In genomic region chr2:13722241-13722640, GRCm38 (mm10) we compare ENCODE assay signal across 20 mouse cellular contexts.
DNase-seq lines count a peak whose midpoint lies in the region; ATAC-seq and TF ChIP-seq lines count a peak whose summit lies in the region.
"Had no signal": no experiment of that assay in that cellular context is flagged by ENCODE, and none has a peak within 500 bp of the region (broad histone marks: within the 10 kb centered on the region; RNA-seq: fewer than 3 reads in every experiment).

No protein-coding gene starts in this region.

- 66% methylated on average over 4 of the region's 4 CpGs for WGBS in embryonic facial prominence, embryonic 14.5 days
- WGBS in embryonic facial prominence, embryonic 10.5 days, result 72% methylated on average over 4 of the region's 4 CpGs
- WGBS in lung, adult 2 months, result 67% methylated on average over 4 of the region's 4 CpGs
- 55% methylated on average over 4 of the region's 4 CpGs for WGBS in stomach, embryonic 16.5 days

- no peak for TF ChIP-seq CTCF in lung, adult 2 months (IDR thresholded peaks at IDR 0.05; ENCODE audit: insufficient read depth, low read length)

- H3K9me3 ChIP-seq in embryonic facial prominence, embryonic 14.5 days (ENCODE audit: control insufficient read depth, low read length), result no peaks in the 10 kb centered on the region
- H3K9me3 ChIP-seq in embryonic facial prominence, embryonic 10.5 days, result no peaks in the 10 kb centered on the region
- no peaks in the 10 kb centered on the region for H3K9me3 ChIP-seq in stomach, embryonic 16.5 days (replicated peaks; ENCODE audit: control insufficient read depth, low read length)
- H3K9me3 ChIP-seq: forebrain, embryonic 12.5 days; G1E; heart, embryonic 12.5 days; hindbrain, embryonic 10.5 days had no signal

- no peak overlapping the region for H3K9ac ChIP-seq in embryonic facial prominence, embryonic 14.5 days (ENCODE audit: low read depth, low read length)
- no peak overlapping the region for H3K9ac ChIP-seq in stomach, embryonic 16.5 days (ENCODE audit: low read length)
- H3K9ac ChIP-seq: forebrain, embryonic 12.5 days; forebrain, postnatal 0 days; heart, embryonic 12.5 days; hindbrain, embryonic 14.5 days had no signal

- no peak overlapping the region for H3K4me3 ChIP-seq in embryonic facial prominence, embryonic 14.5 days (ENCODE audit: low read depth, low read length)
- H3K4me3 ChIP-seq in embryonic facial prominence, embryonic 10.5 days, result no peak overlapping the region
- no peak overlapping the region for H3K4me3 ChIP-seq in lung, adult 2 months (replicated peaks; ENCODE audit: extremely low read depth, low read depth, low read length)
- no peak overlapping the region for H3K4me3 ChIP-seq in stomach, embryonic 16.5 days (replicated peaks; ENCODE audit: low read length)
- H3K4me3 ChIP-seq: forebrain, embryonic 12.5 days; heart, embryonic 12.5 days; hindbrain, embryonic 10.5 days had no signal

- H3K4me2 ChIP-seq in embryonic facial prominence, embryonic 14.5 days (ENCODE audit: low read depth, low read length), result no peak overlapping the region
- no peak overlapping the region for H3K4me2 ChIP-seq in stomach, embryonic 16.5 days (ENCODE audit: low read depth, low read length)
- H3K4me2 ChIP-seq: forebrain, embryonic 12.5 days; heart, embryonic 12.5 days; hindbrain, embryonic 14.5 days had no signal

- DNase-seq in embryonic facial prominence, embryonic 14.5 days (ENCODE audit: low spot score), result peak; percentile 22
- no peak for DNase-seq in embryonic facial prominence, embryonic 10.5 days (ENCODE audit: low spot score)
- DNase-seq in lung, postnatal 25 days (ENCODE audit: low spot score), result peak; percentile 4
- DNase-seq in lung, adult 2 months, result no peak
- peak; percentile 13 for DNase-seq in R1 (ENCODE audit: low read depth, low spot score)
- DNase-seq in spleen, adult 12 weeks (ENCODE audit: low spot score), result no peak
- DNase-seq: adrenal gland, postnatal 10 days; B cell, adult 2 months; cerebellum, adult 11-12 months; cerebellum, adult 9-10 months; cerebellum, postnatal 25 days; forebrain, postnatal 0 days; gastrocnemius, postnatal 14 days had no signal

- no peak overlapping the region for H3K27ac ChIP-seq in embryonic facial prominence, embryonic 14.5 days (replicated peaks; ENCODE audit: low read depth, low read length)
- no peak overlapping the region for H3K27ac ChIP-seq in embryonic facial prominence, embryonic 10.5 days (replicated peaks)
- H3K27ac ChIP-seq in stomach, embryonic 16.5 days (ENCODE audit: low read length), result no peak overlapping the region; the same call in 1 of the 2 replicates
- H3K27ac ChIP-seq: forebrain, embryonic 12.5 days; hindbrain, embryonic 10.5 days; hindbrain, embryonic 14.5 days had no signal

- H3K4me1 ChIP-seq in embryonic facial prominence, embryonic 14.5 days (ENCODE audit: control insufficient read depth, insufficient read depth, low read length), result no peaks in the 10 kb centered on the region
- peaks cover 4% of the 10 kb centered on the region; the same call in 1 of the 2 replicates for H3K4me1 ChIP-seq in embryonic facial prominence, embryonic 10.5 days
- no peaks in the 10 kb centered on the region for H3K4me1 ChIP-seq in lung, adult 2 months (ENCODE audit: control insufficient read depth, insufficient read depth, low read length)
- no peaks in the 10 kb centered on the region for H3K4me1 ChIP-seq in stomach, embryonic 16.5 days (ENCODE audit: control insufficient read depth, insufficient read depth, low read length)
- H3K4me1 ChIP-seq: forebrain, embryonic 12.5 days; heart, embryonic 12.5 days had no signal

- no peaks in the 10 kb centered on the region for H3K36me3 ChIP-seq in embryonic facial prominence, embryonic 14.5 days (ENCODE audit: control insufficient read depth, insufficient read depth, low read length)
- no peaks in the 10 kb centered on the region for H3K36me3 ChIP-seq in embryonic facial prominence, embryonic 10.5 days (replicated peaks)
- H3K36me3 ChIP-seq in stomach, embryonic 16.5 days (ENCODE audit: control insufficient read depth, insufficient read depth, low read length), result no peaks in the 10 kb centered on the region
- H3K36me3 ChIP-seq: forebrain, embryonic 12.5 days; G1E; heart, embryonic 12.5 days; hindbrain, embryonic 10.5 days had no signal

- H3K27me3 ChIP-seq in embryonic facial prominence, embryonic 14.5 days (replicated peaks; ENCODE audit: control insufficient read depth, insufficient read depth, low read length), result no peaks in the 10 kb centered on the region
- no peaks in the 10 kb centered on the region for H3K27me3 ChIP-seq in embryonic facial prominence, embryonic 10.5 days (replicated peaks; ENCODE audit: low read depth, poor library complexity, severe bottlenecking)
- H3K27me3 ChIP-seq in stomach, embryonic 16.5 days (ENCODE audit: control insufficient read depth, insufficient read depth, low read length), result no peaks in the 10 kb centered on the region
- H3K27me3 ChIP-seq: forebrain, embryonic 12.5 days; heart, embryonic 12.5 days had no signal

- no peak for TF ChIP-seq POLR2A in lung, adult 2 months (IDR thresholded peaks at IDR 0.05; ENCODE audit: borderline replicate concordance, extremely low read depth, low read depth, low read length)

- peak; percentile 75; the same call in 1 of the 2 replicates for ATAC-seq in embryonic facial prominence, embryonic 14.5 days (ENCODE audit: low read depth)
- peak; percentile 56 for ATAC-seq in stomach, embryonic 16.5 days (ENCODE audit: insufficient read depth, low FRiP score)
- ATAC-seq: CD4-positive, CD25-positive, alpha-beta regulatory T cell, adult 4 months; forebrain, postnatal 0 days had no signal

Comparison
In these comparisons a context has a peak if more than half of its experiments do, and no peak if none do; other contexts are left out.
1. DNase-seq: peak in embryonic facial prominence, embryonic 14.5 days (single experiment), lung, postnatal 25 days (single experiment) and R1 (single experiment); none in embryonic facial prominence, embryonic 10.5 days (single experiment), lung, adult 2 months (single experiment) and spleen, adult 12 weeks (single experiment).